Mouse (Mus musculus) olfactory bulb, adult 2 months (tissue): ENCODE measurements at regions not wholly inside any gene's neighbourhood (a gene's known extent, or its start where the extent isn't known, plus 50 kb on each side); places are given as distances from the start of the nearest gene placed in this dataset.

ENCODE experiments used
- CTCF ChIP-seq: fragments of 200-500 bp; IDR thresholded peaks from 2 replicates; pipeline ENCODE4 v1.5.1; 2012; ENCODE audit warnings: low read depth, mild to moderate bottlenecking, low read length, moderate library complexity; ENCODE audit not compliant: insufficient read depth
- POLR2A ChIP-seq: fragments of 200-500 bp; IDR thresholded peaks from 2 replicates; pipeline ENCODE4 v1.6.1; 2012; ENCODE audit warnings: mild to moderate bottlenecking, low read depth, low read length, moderate library complexity; ENCODE audit not compliant: insufficient read depth

- TF ChIP-seq POLR2A = no peak
- TF ChIP-seq CTCF = no peak
Observed at GRCm38 (mm10) chr15:38607368-38607767, 1182.0 kb downstream of the 4930447A16Rik start.
